Mouse (Mus musculus) mouse embryonic stem cell (cell line): ENCODE results near the gene Nhsl2.

Experiments used
- in situ Hi-C, 2 experiments: fragments of 300-500 bp; cut with MboI; formaldehyde crosslinking; loops; 1 replicate in 1 of 2; 3 replicates in 1 of 2; pipeline ENCODE4 v1.14.3; 2019 to 2020; ENCODE audit warnings: low sequenced_read_pairs in 2 of 2, low pct_unique_long_range_greater_than_20kb in 1 of 2, mixed read lengths in 1 of 2; ENCODE audit not compliant: unreplicated experiment in 1 of 2

The Nhsl2 gene

DNA sequence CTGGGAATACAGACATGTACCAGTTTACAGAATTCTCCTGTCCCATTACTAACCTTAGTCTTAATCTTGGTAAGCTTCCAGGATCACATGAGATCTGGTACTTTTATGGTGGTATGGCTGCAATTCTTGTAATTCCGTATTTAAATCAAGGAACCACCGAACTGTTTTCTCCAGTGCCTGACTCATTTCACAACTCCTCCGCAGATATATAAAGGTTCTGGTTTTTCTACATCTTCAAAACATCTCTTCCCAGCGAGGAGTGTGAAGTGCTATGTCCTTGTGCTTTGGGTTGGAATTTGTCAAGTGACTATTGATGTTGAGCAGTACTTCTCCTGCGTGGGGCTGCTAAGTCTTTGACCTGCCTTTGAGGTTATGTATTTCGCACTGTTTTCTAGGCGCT is 44.6 kb downstream of the Nhsl2 start:
- in situ Hi-C loops, result no loop called here

DNA sequence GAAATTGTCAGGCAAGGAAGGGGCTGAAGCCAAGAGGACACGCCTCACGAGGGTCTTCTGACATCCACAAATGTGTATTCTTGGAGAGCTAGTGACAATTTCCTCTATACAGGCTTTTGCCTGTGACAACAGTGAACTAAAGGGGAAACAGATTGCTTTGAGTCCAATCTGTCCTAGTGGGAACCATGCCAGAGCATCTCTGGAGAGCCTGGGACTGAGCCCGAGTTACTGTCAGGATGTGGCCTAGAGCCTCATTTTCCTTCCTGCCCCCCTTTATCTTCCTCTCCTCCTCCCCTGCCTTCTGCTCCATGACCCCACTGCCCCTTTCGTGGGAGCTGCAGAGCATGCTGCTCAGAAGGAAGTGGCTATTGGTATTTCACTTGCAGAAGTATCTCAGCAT is 49.2 kb downstream of the Nhsl2 start:
- in situ Hi-C loops, result no loop called here

DNA sequence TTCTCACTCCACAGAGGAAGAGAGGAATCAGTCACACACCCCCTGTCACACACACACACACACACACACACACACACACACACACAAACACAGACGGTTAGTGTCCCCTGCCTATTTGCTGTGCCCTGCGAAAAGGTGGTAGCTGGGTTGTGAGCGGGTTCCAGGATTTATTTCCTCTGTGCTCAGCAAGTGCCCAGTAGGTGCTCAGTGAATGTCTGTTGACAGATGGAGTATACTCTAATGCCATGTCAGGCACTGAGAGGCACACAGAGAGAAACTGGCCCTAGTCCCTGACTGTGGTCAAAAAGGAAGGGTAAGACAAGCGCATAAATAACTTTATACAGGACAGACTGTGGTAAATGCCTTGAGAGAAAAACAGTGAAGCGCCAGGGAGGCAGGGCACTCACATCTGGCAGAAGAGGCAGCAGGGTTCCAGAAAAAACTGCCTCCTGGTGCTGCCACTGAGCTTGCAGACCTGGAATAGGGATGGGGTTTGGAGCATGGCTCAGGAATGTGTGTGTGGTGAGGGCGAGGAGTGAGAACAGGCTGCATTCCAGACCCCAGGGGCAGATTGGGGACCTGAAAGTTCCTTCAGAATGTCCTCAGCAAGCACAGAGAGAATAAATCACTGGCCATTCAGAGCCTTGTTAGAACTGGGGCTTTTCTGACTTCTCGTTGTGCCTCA is 52.8 kb downstream of the Nhsl2 start:
- in situ Hi-C loops, result no loop called here

DNA sequence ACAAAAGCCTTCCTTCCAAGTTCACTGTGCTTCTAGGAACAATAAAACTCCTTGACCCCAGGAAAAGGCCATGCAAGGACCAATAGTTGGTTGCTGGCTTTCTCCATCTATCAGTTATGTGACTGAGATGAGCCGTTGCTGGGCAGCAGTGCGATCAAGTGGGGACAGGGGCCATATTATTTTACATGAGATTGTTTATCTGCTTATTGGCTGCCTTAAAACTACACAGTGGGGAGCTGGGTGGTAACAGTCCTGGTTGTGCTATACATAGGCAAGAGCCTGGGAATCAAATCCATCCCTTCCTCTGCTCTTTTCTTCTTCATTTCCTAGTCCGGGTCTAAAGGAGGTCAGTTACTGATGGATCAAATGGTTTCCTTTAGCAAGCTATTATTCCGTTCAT is 53.4 kb downstream of the Nhsl2 start:
- in situ Hi-C loops, result no loop called here

DNA sequence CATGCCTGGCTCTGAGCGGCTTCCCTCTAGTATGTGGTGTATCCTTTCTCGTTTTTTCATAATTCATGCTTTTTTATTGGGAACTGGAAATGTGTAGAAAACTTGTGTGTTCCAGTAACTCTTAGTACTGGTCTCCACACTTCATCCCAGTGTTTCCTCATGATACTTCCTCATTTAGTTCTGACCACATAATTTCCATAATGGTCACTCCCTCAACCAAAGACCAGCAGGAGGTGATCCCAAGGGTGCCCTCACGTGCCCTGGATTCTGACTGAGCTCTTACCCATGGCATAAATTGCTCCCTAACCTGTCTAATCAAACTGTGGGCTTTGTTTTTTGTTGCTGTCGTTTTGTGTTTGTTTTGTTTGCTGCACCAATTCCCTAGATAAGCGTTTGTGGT is 58.1 kb downstream of the Nhsl2 start:
- in situ Hi-C loops, result no loop called here

DNA sequence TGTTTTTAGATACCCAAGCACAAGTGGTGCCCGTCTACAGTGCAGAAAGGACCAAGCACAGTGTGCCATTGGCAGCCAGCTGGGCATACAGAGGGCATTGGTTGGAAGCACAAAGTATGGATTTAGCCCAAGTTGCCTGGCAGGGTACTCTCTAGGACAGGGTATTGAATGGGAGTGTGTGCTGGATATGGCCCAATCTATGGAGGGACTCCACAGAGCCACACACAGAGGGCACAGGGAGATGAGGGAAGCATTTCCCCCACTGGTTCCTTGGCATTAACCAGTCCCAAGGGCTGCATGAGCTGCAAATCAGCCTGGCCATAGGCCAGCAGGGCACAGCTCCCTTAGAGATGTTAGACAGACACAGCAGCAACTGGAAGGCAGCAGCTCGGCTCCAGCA is 79.9 kb downstream of the Nhsl2 start:
- in situ Hi-C loops, result no loop called here

DNA sequence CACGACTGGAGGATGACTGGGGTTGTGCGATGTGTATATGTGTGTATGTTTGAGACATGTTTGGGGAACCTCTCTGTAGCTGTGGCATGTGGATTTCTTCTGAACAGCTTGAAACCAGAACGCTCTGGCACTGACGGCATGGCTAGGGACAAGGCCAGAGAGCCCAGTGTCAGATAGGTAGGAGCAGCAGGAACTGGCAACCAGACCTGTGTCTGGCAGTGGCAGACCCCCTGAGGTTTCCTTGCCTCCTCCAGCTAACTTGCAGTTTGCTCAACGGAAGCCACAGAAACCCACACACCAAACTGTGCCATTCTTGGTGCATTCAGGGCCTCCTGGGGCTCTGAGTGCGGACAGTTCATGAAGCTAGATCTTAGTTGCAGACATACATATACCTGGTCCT is 81.1 kb downstream of the Nhsl2 start:
- in situ Hi-C loops, result loop anchor here in 1 of 2 experiments (10.0 kb wide), 1 partner anchor 316 kb away; no protein-coding TSS in a partner anchor

DNA sequence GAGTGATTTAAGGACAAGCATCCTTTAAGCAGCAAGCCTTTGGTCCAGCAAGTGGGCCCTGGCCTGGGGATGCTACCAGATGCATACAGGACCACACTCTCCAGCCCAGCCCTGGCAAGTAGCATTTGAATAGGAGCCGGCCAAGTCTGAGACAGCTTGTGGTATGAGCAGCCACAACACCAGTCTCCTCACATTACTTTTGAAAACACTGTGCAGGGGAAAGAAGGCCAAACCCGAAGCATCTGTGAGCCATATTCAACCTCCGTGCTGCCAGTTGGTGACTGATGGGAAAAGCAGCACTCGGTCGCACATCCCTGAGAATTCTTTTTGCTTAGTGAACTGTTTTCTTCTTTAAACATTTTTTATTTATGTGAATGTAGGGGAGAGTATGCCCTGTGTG is 81.8 kb downstream of the Nhsl2 start:
- in situ Hi-C loops, result loop anchor here in 1 of 2 experiments (10.0 kb wide), 1 partner anchor 316 kb away; no protein-coding TSS in a partner anchor

DNA sequence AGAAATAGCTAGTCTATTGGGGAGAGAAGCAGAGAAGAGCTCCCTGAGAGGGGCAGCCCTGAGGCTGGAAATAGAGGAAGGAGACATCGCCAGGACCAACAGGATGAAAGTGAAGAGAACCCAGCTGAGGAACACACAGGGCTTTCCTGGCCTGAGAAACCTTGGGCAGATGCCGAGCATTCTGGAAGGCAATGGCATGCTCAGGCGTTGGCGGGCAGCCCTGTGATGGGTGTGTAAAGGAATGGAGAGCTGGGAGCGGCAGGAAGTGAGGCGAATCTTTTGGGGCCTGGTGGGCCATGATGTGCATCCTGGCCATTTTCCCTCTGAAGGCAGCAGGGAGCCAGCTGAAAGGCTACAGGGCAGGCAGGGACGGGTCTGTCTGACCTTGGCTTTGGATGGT is 83.1 kb downstream of the Nhsl2 start:
- in situ Hi-C loops, result loop anchor here in 1 of 2 experiments (10.0 kb wide), 1 partner anchor 317 kb away; no protein-coding TSS in a partner anchor

DNA sequence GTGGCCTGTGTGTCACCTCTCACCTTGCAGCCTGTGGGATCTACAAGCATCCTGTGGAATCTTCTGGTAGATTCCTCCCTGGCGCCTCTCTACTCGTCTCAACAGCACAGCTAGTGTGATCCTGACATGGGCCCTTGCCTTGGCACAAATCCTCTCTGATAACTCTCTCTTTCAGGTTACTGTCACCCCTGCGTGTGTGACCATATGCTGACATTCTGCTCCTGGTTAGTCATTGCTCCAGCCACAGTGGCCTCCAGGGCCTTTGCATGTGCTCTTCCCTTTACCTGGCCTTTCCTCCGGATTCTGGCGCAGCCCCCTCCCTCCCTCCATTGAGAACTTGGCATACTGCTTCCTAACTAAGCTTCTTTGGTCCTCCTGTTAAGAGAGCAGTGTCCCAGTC is 84.2 kb downstream of the Nhsl2 start:
- in situ Hi-C loops, result loop anchor here in 1 of 2 experiments (10.0 kb wide), 1 partner anchor 319 kb away; no protein-coding TSS in a partner anchor

DNA sequence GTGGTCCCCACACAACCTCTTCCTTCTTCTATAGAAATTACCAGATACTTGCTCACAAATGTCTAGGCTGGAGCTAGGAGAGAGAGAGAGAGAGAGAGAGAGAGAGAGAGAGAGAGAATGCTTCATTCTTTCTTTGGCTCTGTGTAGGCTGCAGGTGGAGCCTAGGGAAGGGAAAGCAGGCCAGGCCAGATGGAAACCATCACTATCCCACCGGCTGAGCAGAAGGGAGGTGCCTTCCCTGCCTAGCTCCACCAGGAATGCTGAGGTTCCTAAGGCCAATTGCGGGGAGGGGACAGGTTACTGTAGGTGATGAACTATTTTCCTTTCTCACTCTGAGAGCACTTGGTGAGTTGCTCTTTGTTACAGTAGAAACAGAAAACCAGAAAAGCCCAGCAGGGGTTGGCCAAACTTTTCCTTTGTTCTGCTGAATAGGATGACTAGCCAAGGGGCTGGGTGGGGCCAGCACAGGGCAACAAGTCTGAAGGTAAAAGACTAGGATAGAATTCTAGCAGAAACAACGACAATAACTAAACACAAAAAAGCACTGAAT is 86.2 kb downstream of the Nhsl2 start:
- in situ Hi-C loops, result loop anchor here in 1 of 2 experiments (10.0 kb wide), 1 partner anchor 321 kb away; no protein-coding TSS in a partner anchor

DNA sequence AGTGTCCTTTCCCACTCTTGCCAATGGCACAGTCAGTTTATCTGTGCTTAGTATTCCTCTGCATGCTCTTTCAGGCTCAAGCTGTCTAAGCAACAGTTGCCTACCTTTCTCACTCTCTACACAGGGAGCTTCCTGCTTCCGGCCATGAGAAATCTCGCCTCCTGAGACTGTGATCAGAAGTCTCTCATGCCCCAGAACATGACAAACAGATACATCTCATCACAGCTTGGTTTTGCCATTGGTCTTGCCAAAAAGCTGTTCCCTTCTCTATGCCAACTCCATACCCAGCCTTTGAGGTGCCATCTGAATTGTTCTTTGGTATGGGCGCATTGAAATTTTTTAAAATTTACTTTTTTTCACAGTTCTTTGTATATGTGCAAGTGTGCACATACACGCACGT is 90.3 kb downstream of the Nhsl2 start:
- in situ Hi-C loops, result loop anchor here in 1 of 2 experiments (10.0 kb wide), 1 partner anchor 325 kb away; no protein-coding TSS in a partner anchor

DNA sequence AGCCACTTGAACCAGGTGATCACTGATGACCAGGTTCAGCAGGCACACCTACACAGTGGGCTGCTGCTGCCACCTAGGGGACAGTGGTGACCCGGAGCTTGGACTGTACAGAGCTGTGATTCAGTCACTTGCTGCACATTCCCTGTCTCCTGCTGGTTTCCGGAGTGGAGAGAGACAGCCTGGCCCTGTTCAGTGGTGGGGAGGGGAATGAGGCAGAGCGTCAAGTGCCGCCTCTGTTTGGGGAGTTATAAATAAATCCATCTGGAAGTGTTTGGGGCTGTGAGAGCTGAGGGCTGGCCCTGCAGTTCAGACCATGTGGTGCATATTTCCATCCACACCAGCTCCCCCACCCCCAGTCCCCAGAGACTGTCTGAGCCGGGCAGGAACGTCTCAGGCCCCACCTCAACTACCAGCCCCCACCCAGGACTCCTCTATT is 93.3 kb downstream of the Nhsl2 start:
- in situ Hi-C loops, result loop anchor here in 1 of 2 experiments (10.0 kb wide), 1 partner anchor 128 kb away; no protein-coding TSS in a partner anchor

DNA sequence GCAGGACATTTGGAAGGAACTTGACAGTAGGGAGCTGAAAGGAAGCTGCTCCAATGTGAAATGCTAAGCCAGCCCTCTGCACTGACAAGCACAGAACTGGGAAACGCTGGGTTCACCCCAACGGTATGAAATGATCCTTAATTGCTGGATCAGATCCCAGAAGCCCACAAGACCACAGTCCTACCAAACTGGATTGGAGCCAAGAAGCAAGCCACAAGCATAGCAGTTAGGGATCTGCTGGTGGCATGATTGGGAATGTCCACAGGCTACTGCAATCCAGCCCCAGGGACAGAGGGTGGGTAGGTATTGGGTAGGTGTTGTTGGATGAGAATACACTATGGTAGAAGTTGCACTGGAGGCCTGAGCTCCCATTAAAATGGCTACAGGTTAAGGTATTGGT is 94.6 kb downstream of the Nhsl2 start:
- in situ Hi-C loops, result loop anchor here in 1 of 2 experiments (10.0 kb wide), 1 partner anchor 129 kb away; no protein-coding TSS in a partner anchor

DNA sequence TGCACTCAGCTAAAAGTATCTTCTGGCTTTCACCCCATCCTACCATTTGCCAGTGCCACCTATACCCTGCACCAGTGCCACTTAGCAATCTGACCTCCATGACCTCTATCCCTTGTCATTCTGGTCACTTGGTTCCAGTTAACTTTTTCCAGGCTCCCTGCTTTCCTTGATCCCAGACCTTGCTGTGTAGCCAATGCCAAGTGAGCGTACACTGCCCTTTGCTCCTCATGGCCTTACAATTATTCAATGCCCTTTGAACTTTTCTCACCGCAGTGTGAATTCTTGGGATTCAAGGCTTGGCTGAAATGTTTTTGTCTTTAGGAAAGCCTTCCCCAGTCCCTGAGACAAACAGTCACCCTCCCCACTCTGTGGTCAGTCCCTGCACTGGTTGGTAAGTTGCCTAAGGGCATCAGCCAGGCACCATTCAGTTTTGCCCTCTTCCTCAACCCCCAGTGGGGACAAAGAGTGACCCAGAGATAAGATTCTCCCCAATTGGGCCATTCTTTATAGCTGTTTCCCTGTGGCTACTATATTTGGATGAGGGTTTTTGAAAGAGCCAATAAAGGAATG is 95.7 kb downstream of the Nhsl2 start:
- in situ Hi-C loops, result loop anchor here in 1 of 2 experiments (10.0 kb wide), 1 partner anchor 130 kb away; no protein-coding TSS in a partner anchor

DNA sequence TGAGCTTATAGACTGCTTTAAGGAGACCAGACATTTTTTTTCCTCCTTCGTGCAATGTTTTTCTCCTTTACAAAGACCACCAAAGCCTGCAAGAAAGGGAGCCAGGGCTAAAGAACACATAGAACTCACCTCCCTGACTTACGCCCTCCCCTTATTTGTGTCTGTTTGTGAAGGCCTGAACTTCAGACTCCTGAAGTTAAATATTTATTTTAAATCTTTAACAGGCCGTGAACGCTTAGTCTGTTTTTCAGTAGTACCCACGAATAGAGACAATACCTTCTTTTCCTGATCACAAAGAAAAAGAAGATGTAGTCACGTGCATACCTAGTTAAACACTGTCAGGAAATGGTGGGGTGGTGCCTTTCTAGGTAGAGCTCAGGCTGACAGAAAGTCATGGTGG is 103.3 kb downstream of the Nhsl2 start:
- in situ Hi-C loops, result loop anchor here in 1 of 2 experiments (25.0 kb wide), 1 partner anchor 110 kb away; the partner anchor contains the start of gene Rtl5

DNA sequence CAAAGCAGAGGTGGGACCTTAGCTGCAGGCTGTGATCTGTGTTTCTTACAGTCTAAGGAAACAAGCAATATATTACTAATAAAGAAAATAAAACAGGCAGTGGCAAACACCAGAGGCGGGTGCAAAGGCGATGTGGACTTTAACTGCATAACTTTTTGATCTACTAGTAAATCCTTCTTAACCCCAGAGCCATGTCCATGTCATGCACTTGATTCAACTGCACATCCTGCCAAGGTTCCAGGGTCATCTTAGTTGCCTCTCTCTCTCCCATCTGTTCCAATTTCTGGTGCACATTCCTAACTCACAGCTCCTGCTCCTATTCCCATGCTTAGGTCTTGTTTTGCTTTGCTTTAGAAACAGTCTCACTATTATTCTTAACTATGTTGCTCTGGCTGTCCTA is 104.1 kb downstream of the Nhsl2 start:
- in situ Hi-C loops, result loop anchor here in 1 of 2 experiments (25.0 kb wide), 1 partner anchor 109 kb away; the partner anchor contains the start of gene Rtl5

DNA sequence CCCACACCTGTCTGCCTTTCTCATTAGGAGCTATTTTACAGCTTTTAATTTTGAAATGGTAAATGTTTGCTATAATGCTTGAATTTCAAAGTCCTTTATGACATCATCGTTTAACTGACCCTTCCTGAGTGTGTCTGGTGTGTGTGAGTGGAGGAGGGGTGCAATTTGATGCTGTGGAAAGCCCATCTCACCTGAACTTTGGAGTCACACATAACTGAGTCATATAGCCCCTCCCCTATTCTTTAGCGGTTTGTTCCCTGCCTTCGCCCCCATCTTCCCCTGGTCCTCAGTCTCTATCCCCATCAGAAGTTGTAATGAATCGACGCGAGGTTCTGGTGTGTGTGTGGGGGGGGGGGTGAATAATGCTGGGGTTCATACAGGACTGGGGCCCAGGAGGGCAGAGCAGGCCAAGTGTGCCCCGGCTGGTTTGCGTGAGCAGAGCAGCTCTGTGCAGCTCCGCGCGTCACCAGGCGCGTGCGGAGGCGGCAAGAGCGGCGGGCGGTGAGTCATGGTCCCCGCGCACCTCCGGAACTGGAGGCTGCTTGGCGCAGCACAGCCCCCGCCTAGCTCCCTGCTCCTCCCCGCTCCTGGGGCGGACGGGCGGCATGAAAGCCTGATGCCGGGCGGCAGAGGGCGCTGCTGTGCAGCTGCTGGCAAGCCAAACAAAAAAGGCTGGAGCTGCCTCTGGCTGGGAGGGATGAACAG is 104.8 kb downstream of the Nhsl2 start:
- in situ Hi-C loops, result loop anchor here in 1 of 2 experiments (25.0 kb wide), 1 partner anchor 108 kb away; the partner anchor contains the start of gene Rtl5
